7 mouse cellular contexts compared by ENCODE assay signal in the genomic region with DNA sequence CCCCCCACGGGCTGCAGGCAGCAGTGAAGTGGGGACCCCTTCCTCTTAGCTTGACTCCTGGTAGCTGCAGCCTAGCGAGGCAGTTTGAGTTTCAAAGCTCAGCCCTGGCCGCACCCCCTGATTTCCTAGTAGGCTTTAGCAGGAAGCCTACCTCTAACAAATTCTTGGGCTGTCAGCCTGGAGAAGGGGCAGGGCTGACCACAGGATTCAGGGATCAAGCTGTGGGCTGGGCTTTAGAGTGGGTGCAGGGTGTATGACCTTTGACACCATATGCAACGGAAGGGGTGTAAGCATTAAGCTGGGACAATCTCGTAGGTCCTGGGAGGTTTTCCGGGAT. TPM values are rescaled to one million over a fixed set of nuclear protein-coding genes. Genes with fewer than 3 reads are reported as not detected.
DNase-seq lines count a peak whose midpoint lies in the region; ATAC-seq and TF ChIP-seq lines count a peak whose summit lies in the region.

No protein-coding gene starts in this region.

- no peak; the same call in 1 of the 2 replicates for ATAC-seq in heart, postnatal 0 days (ENCODE audit: insufficient read depth, low read depth)

- H3K4me1 ChIP-seq in heart, postnatal 0 days (ENCODE audit: control insufficient read depth, insufficient read depth): peaks cover 51% of the 10 kb centered on the region
- H3K4me1 ChIP-seq in small intestine, adult 2 months (ENCODE audit: control insufficient read depth, insufficient read depth, insufficient read length, low read length): peaks cover 10% of the 10 kb centered on the region

- no peak for DNase-seq in layer of hippocampus, adult 2 months (ENCODE audit: low spot score in 2 of 2)
- DNase-seq in layer of hippocampus, adult 18-20 months (ENCODE audit: low spot score in 2 of 2): no peak
- DNase-seq in heart, postnatal 0 days (ENCODE audit: low spot score): peak; percentile 11
- DNase-seq in kidney, postnatal 36 days: peak; percentile 24 to 60
- no peak for DNase-seq in layer of hippocampus, adult 9-10 months (ENCODE audit: low spot score)
- DNase-seq in cerebellum, adult 9-11 months: no peak

- no peaks in the 10 kb centered on the region for H3K9me3 ChIP-seq in heart, postnatal 0 days (replicated peaks; ENCODE audit: control insufficient read depth, low read length)

- H3K4me2 ChIP-seq in heart, postnatal 0 days (ENCODE audit: low read depth, low read length): peak overlapping the region; percentile 66

- peak overlapping the region; percentile 30; the same call in 1 of the 2 replicates for H3K4me3 ChIP-seq in layer of hippocampus, adult 2 months
- peak overlapping the region; percentile 39 for H3K4me3 ChIP-seq in heart, postnatal 0 days (ENCODE audit: low read depth, low read length)
- peak overlapping the region; percentile 56 for H3K4me3 ChIP-seq in small intestine, adult 2 months (ENCODE audit: low read depth, low read length)

- H3K27ac ChIP-seq in layer of hippocampus, adult 2 months: peak overlapping the region; percentile 21
- H3K27ac ChIP-seq in heart, postnatal 0 days (ENCODE audit: low read depth): peak overlapping the region; percentile 97
- peak overlapping the region; percentile 85 for H3K27ac ChIP-seq in small intestine, adult 2 months (ENCODE audit: insufficient read depth, low read depth, low read length)

- TF ChIP-seq CTCF in layer of hippocampus, adult 2 months (conservative IDR thresholded peaks at IDR 0.05): no peak
- no peak for TF ChIP-seq CTCF in heart, postnatal 0 days (IDR thresholded peaks at IDR 0.05; ENCODE audit: low read depth)
- no peak for TF ChIP-seq CTCF in small intestine, adult 2 months (IDR thresholded peaks at IDR 0.05; ENCODE audit: extremely low read depth, insufficient read length, insufficient replicate concordance, low read depth, low read length)

- no peak for TF ChIP-seq POLR2A in small intestine, adult 2 months (IDR thresholded peaks at IDR 0.05; ENCODE audit: low read depth, low read length)

- TF ChIP-seq EP300 in heart, postnatal 0 days (IDR thresholded peaks at IDR 0.05; ENCODE audit: low read depth): no peak

- no peaks in the 10 kb centered on the region for H3K27me3 ChIP-seq in heart, postnatal 0 days (ENCODE audit: control insufficient read depth, insufficient read depth, low read length)
- no peaks in the 10 kb centered on the region for H3K27me3 ChIP-seq in small intestine, adult 2 months (ENCODE audit: control insufficient read depth, insufficient read depth, low read length)

- 40% methylated on average over 6 of the region's 6 CpGs for WGBS in heart, postnatal 0 days
- 43% methylated on average over 6 of the region's 6 CpGs for WGBS in small intestine, adult 2 months

- H3K9ac ChIP-seq in heart, postnatal 0 days (replicated peaks; ENCODE audit: low read depth, low read length): peak overlapping the region; percentile 57

- no peaks in the 10 kb centered on the region for H3K36me3 ChIP-seq in heart, postnatal 0 days (replicated peaks; ENCODE audit: control insufficient read depth, insufficient read depth, low read length)
- H3K36me3 ChIP-seq in small intestine, adult 2 months (ENCODE audit: control insufficient read depth, insufficient read depth, low read length): no peaks in the 10 kb centered on the region

RNA-seq across cellular contexts. Expression of a gene that starts 0.6 kb away (rescaled TPM):
- total RNA-seq in layer of hippocampus, adult 2 months (2021): 10 to 100 TPM; 46.6 to 47.4 TPM
- 10 to 100 TPM; 46.1 to 50.2 TPM for total RNA-seq in layer of hippocampus, adult 18-20 months (2021)
- total RNA-seq in heart, postnatal 0 days (2014; rRNA removed; ENCODE audit: low replicate concordance): 69.3 and 80.6 TPM in 2 replicates
- polyA plus RNA-seq in heart, postnatal 0 days (2015; fragmentation: Nextera tagmentation; extraction: Ambion mirVana): 61.3 and 65.2 TPM in 2 replicates
- 10.1 and 19.8 TPM in 2 replicates for polyA plus RNA-seq in small intestine, adult 2 months (2012; rRNA removed)

RNA-seq across cellular contexts. Expression of a gene that starts 37.2 kb away (rescaled TPM):
- 100 to 1,000 TPM; 169 TPM for total RNA-seq in layer of hippocampus, adult 2 months (2021)
- 100 to 1,000 TPM; 159 to 175 TPM for total RNA-seq in layer of hippocampus, adult 18-20 months (2021)
- 1.0 and 3.6 TPM in 2 replicates for total RNA-seq in heart, postnatal 0 days (2014; rRNA removed; ENCODE audit: low replicate concordance)
- polyA plus RNA-seq in heart, postnatal 0 days (2015; fragmentation: Nextera tagmentation; extraction: Ambion mirVana): 3.0 and 3.1 TPM in 2 replicates
- polyA plus RNA-seq in small intestine, adult 2 months (2012; rRNA removed): 0.51 and 1.2 TPM in 2 replicates

Comparison
In these comparisons a context has a peak if more than half of its experiments do, and no peak if none do; other contexts are left out.
1. DNase-seq: peak in heart, postnatal 0 days (single experiment) and kidney, postnatal 36 days (2 of 2); none in layer of hippocampus, adult 2 months (0 of 2), layer of hippocampus, adult 18-20 months (0 of 2), layer of hippocampus, adult 9-10 months (single experiment) and cerebellum, adult 9-11 months (single experiment).
2. H3K27ac ChIP-seq: peak in every context shown above with its lines; median percentile 97 in heart, postnatal 0 days; 85 in small intestine, adult 2 months; 21 in layer of hippocampus, adult 2 months.
3. RNA of a gene that starts 37.2 kb away (total RNA-seq): 159 to 175 TPM in layer of hippocampus, adult 18-20 months and 169 TPM in layer of hippocampus, adult 2 months; 1.0 to 3.6 TPM in heart, postnatal 0 days; every median in the first group is over 10 times any median in the second.
4. Peak in every context shown above with its lines, with median percentiles within 50 percentile points of each other: H3K4me3 ChIP-seq.